Mouse (Mus musculus) E14TG2a.4 (cell line): ENCODE data around the gene Cd209g.

Experiments used
- CTCF ChIP-seq: conservative IDR thresholded peaks from 2 replicates; pipeline ENCODE4 v1.5.1; 2014; ENCODE audit warnings: low read length
- NANOG ChIP-seq: IDR thresholded peaks from 2 replicates; pipeline ENCODE4 v1.6.1; 2014; ENCODE audit warnings: borderline replicate concordance, low read length, mixed read lengths

DNA sequence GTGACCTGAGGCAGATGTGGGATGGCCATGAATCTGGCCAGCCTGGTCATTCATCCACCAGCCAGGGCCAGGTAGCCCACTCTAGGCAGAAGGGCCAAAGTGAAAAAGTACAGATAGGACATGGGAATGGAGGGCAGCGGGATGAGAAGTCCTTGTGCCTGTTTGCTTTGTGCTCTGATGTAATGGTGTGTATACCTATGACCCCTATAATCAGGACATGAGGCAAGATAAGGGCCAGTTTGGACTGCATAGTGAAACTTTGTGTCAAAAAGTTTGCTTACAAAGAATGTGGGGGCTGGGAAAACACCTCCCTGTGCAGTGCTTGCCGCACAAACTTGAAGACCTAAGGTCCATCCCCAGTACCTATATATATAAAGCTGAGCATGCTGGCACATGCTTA is 52.3 kb downstream of the Cd209g start:
- no peak for TF ChIP-seq CTCF
- TF ChIP-seq NANOG: no peak
